Mouse (Mus musculus) G1E (cell line): ENCODE data around the gene Wdr83os.

ENCODE experiments used
- CTCF ChIP-seq: IDR thresholded peaks from 2 replicates; pipeline ENCODE4 v1.5.1; 2012; ENCODE audit warnings: low read depth, low read length, inconsistent platforms, mixed read lengths
- GATA1 ChIP-seq: IDR thresholded peaks from 2 replicates; pipeline ENCODE4 v1.6.1; 2012; ENCODE audit warnings: borderline replicate concordance, low read length, inconsistent platforms, mixed read lengths

DNA sequence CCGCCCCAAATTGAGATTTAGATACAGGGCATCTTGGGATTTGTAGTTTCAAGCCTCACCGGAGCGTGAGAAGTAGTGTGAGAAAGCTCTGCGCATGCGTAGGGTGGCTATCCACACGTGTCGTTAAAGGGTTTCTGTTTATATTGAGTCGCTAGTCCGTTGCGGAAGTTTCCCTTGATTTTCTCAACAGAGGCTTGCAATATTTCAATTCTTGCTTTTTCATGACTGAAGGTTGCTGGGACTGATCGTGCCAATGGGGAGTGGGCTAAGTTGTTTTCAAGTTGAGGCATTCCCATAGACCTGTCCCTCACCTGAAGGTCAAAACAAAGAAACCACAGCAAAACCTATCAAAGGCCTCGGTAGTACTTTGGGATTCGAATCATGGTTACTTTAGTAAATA, 45.8 kb upstream of the Wdr83os start:
- TF ChIP-seq CTCF: no peak
- TF ChIP-seq GATA1: no peak
